8 mouse cellular contexts compared by ENCODE assay signal in genomic region chr5:137510014-137510501, GRCm38 (mm10). TPM values are rescaled to one million over a fixed set of nuclear protein-coding genes. Genes with fewer than 3 reads are reported as not detected.
DNase-seq lines count a peak whose midpoint lies in the region; ATAC-seq and TF ChIP-seq lines count a peak whose summit lies in the region.

No protein-coding gene starts in this region.

- H3K36me3 ChIP-seq in heart, embryonic 12.5 days, result peaks cover 6% of the 10 kb centered on the region
- peaks cover 7% of the 10 kb centered on the region; the same call in 1 of the 2 replicates for H3K36me3 ChIP-seq in kidney, embryonic 15.5 days
- no peaks in the 10 kb centered on the region; the same call in 1 of the 2 replicates for H3K36me3 ChIP-seq in liver, embryonic 13.5 days
- no peaks in the 10 kb centered on the region for H3K36me3 ChIP-seq in splenic B cell, adult 2 months (ENCODE audit: control insufficient read depth, insufficient read depth, low read length, poor library complexity, severe bottlenecking)

- peak overlapping the region; percentile 46 for H3K4me3 ChIP-seq in embryonic fibroblast, embryonic 13.5 days (ENCODE audit: insufficient read depth, low read length)
- H3K4me3 ChIP-seq in heart, embryonic 12.5 days, result peak overlapping the region; percentile 83
- peak overlapping the region; percentile 85 for H3K4me3 ChIP-seq in kidney, embryonic 15.5 days (replicated peaks)
- peak overlapping the region; percentile 94 for H3K4me3 ChIP-seq in liver, embryonic 13.5 days (replicated peaks)

- DNase-seq in A20 (ENCODE audit: low read depth, low spot score), result peak; percentile 83
- DNase-seq in adrenal gland, postnatal 25 days, result peak; percentile 81
- peak; percentile 56 for DNase-seq in liver, embryonic 13.5 days
- peak; percentile 82 for DNase-seq in naive thymus-derived CD4-positive, alpha-beta T cell, adult 2 months (ENCODE audit: low read depth)
- peak; percentile 78 for DNase-seq in splenic B cell, adult 2 months (ENCODE audit: low read depth, low spot score)

- no peaks in the 10 kb centered on the region for H3K27me3 ChIP-seq in heart, embryonic 12.5 days (replicated peaks)
- no peaks in the 10 kb centered on the region for H3K27me3 ChIP-seq in kidney, embryonic 15.5 days
- H3K27me3 ChIP-seq in liver, embryonic 13.5 days, result no peaks in the 10 kb centered on the region
- no peaks in the 10 kb centered on the region for H3K27me3 ChIP-seq in splenic B cell, adult 2 months (ENCODE audit: control insufficient read depth, insufficient read depth, low read length, poor library complexity, severe bottlenecking)

- TF ChIP-seq CTCF in embryonic fibroblast, embryonic 13.5 days (IDR thresholded peaks at IDR 0.05; ENCODE audit: borderline replicate concordance, insufficient read depth, low read length), result no peak

- H3K27ac ChIP-seq in embryonic fibroblast, embryonic 13.5 days (ENCODE audit: insufficient read depth, low read length), result no peak overlapping the region
- H3K27ac ChIP-seq in heart, embryonic 12.5 days (ENCODE audit: poor library complexity, severe bottlenecking), result peak overlapping the region; percentile 76
- peak overlapping the region; percentile 84 for H3K27ac ChIP-seq in kidney, embryonic 15.5 days
- peak overlapping the region; percentile 83 for H3K27ac ChIP-seq in liver, embryonic 13.5 days

- ATAC-seq in heart, embryonic 12.5 days (ENCODE audit: insufficient number of reproducible peaks, low FRiP score), result peak; percentile 86
- peak; percentile 60 for ATAC-seq in kidney, embryonic 15.5 days (replicated peaks; ENCODE audit: low FRiP score)
- peak; percentile 71 for ATAC-seq in liver, embryonic 13.5 days (ENCODE audit: low read depth)

- H3K4me1 ChIP-seq in embryonic fibroblast, embryonic 13.5 days (ENCODE audit: control insufficient read depth, insufficient read depth, low read length), result peaks cover 4% of the 10 kb centered on the region; the same call in 1 of the 2 replicates
- peaks cover 38% of the 10 kb centered on the region for H3K4me1 ChIP-seq in heart, embryonic 12.5 days (replicated peaks)
- peaks cover 44% of the 10 kb centered on the region for H3K4me1 ChIP-seq in kidney, embryonic 15.5 days
- peaks cover 47% of the 10 kb centered on the region for H3K4me1 ChIP-seq in liver, embryonic 13.5 days (replicated peaks)

- H3K9me3 ChIP-seq in heart, embryonic 12.5 days (replicated peaks), result no peaks in the 10 kb centered on the region
- no peaks in the 10 kb centered on the region for H3K9me3 ChIP-seq in kidney, embryonic 15.5 days (replicated peaks)
- no peaks in the 10 kb centered on the region for H3K9me3 ChIP-seq in liver, embryonic 13.5 days (replicated peaks)

- TF ChIP-seq POLR2A in embryonic fibroblast, embryonic 13.5 days (IDR thresholded peaks at IDR 0.05; ENCODE audit: low read depth, low read length), result peak; percentile 40; the same call in 1 of the 2 replicates

- H3K9ac ChIP-seq in heart, embryonic 12.5 days, result peak overlapping the region; percentile 99
- H3K9ac ChIP-seq in kidney, embryonic 15.5 days, result peak overlapping the region; percentile 95
- H3K9ac ChIP-seq in liver, embryonic 13.5 days, result peak overlapping the region; percentile 97

- H3K4me2 ChIP-seq in heart, embryonic 12.5 days, result peak overlapping the region; percentile 89
- H3K4me2 ChIP-seq in kidney, embryonic 15.5 days, result peak overlapping the region; percentile 80
- peak overlapping the region; percentile 94 for H3K4me2 ChIP-seq in liver, embryonic 13.5 days

- 2% methylated on average over 25 of the region's 52 CpGs for WGBS in heart, embryonic 12.5 days
- WGBS in kidney, embryonic 15.5 days, result 3% methylated on average over 33 of the region's 52 CpGs
- whole genome bisulfite sequencing in liver, embryonic 13.5 days (ENCODE audit: insufficient replicate concordance), result 1% methylated on average over 44 of the region's 52 CpGs

RNA-seq across cellular contexts. Expression of gene Pop7, which starts 7.7 kb away (rescaled TPM):
- total RNA-seq in adrenal gland, postnatal 25 days (2021), result 29.9 and 31.7 TPM in 2 replicates
- polyA plus RNA-seq in embryonic fibroblast, embryonic 13.5 days (2011; ENCODE audit: insufficient read length, low read depth, missing spikeins), result 14.6 and 16.8 TPM in 2 replicates
- polyA plus RNA-seq in heart, embryonic 12.5 days (2016; fragmentation: Nextera tagmentation; extraction: Ambion mirVana), result 44.0 and 44.1 TPM in 2 replicates
- polyA plus RNA-seq in kidney, embryonic 15.5 days (2015; fragmentation: Nextera tagmentation; extraction: Ambion mirVana), result 55.9 and 57.7 TPM in 2 replicates
- 45.7 and 46.1 TPM in 2 replicates for polyA plus RNA-seq in liver, embryonic 13.5 days (2015; fragmentation: Nextera tagmentation; extraction: Ambion mirVana)

RNA-seq across cellular contexts. Expression of gene Gigyf1, which starts 8.3 kb away (rescaled TPM):
- 34.7 and 52.3 TPM in 2 replicates for total RNA-seq in adrenal gland, postnatal 25 days (2021)
- 12.1 and 17.7 TPM in 2 replicates for polyA plus RNA-seq in embryonic fibroblast, embryonic 13.5 days (2011; ENCODE audit: insufficient read length, low read depth, missing spikeins)
- 9.9 and 10.1 TPM in 2 replicates for polyA plus RNA-seq in heart, embryonic 12.5 days (2016; fragmentation: Nextera tagmentation; extraction: Ambion mirVana)
- polyA plus RNA-seq in kidney, embryonic 15.5 days (2015; fragmentation: Nextera tagmentation; extraction: Ambion mirVana), result 13.2 and 14.7 TPM in 2 replicates
- 3.3 and 3.7 TPM in 2 replicates for polyA plus RNA-seq in liver, embryonic 13.5 days (2015; fragmentation: Nextera tagmentation; extraction: Ambion mirVana)

RNA-seq across cellular contexts. Expression of gene Epo, which starts 23.0 kb away (rescaled TPM):
- not detected in 2 replicates for total RNA-seq in adrenal gland, postnatal 25 days (2021)
- polyA plus RNA-seq in embryonic fibroblast, embryonic 13.5 days (2011; ENCODE audit: insufficient read length, low read depth, missing spikeins), result not detected in 2 replicates
- not detected in 2 replicates for polyA plus RNA-seq in heart, embryonic 12.5 days (2016; fragmentation: Nextera tagmentation; extraction: Ambion mirVana)
- polyA plus RNA-seq in kidney, embryonic 15.5 days (2015; fragmentation: Nextera tagmentation; extraction: Ambion mirVana), result 0.45 TPM in 1 of 2 replicates, not detected in the other
- polyA plus RNA-seq in liver, embryonic 13.5 days (2015; fragmentation: Nextera tagmentation; extraction: Ambion mirVana), result 0.96 and 1.2 TPM in 2 replicates

RNA-seq across cellular contexts. Expression of gene Gnb2, which starts 23.3 kb away (rescaled TPM):
- 580 and 681 TPM in 2 replicates for total RNA-seq in adrenal gland, postnatal 25 days (2021)
- 358 and 390 TPM in 2 replicates for polyA plus RNA-seq in embryonic fibroblast, embryonic 13.5 days (2011; ENCODE audit: insufficient read length, low read depth, missing spikeins)
- polyA plus RNA-seq in heart, embryonic 12.5 days (2016; fragmentation: Nextera tagmentation; extraction: Ambion mirVana), result 277 and 287 TPM in 2 replicates
- polyA plus RNA-seq in kidney, embryonic 15.5 days (2015; fragmentation: Nextera tagmentation; extraction: Ambion mirVana), result 337 and 348 TPM in 2 replicates
- 139 and 159 TPM in 2 replicates for polyA plus RNA-seq in liver, embryonic 13.5 days (2015; fragmentation: Nextera tagmentation; extraction: Ambion mirVana)

RNA-seq across cellular contexts. Expression of gene Zan, which starts 33.2 kb away (rescaled TPM):
- total RNA-seq in adrenal gland, postnatal 25 days (2021), result not detected in 2 replicates
- polyA plus RNA-seq in embryonic fibroblast, embryonic 13.5 days (2011; ENCODE audit: insufficient read length, low read depth, missing spikeins), result 0.19 and 0.37 TPM in 2 replicates
- polyA plus RNA-seq in heart, embryonic 12.5 days (2016; fragmentation: Nextera tagmentation; extraction: Ambion mirVana), result 0.04 TPM in 2 replicates
- polyA plus RNA-seq in kidney, embryonic 15.5 days (2015; fragmentation: Nextera tagmentation; extraction: Ambion mirVana), result 0.06 and 0.09 TPM in 2 replicates
- 0.12 and 0.16 TPM in 2 replicates for polyA plus RNA-seq in liver, embryonic 13.5 days (2015; fragmentation: Nextera tagmentation; extraction: Ambion mirVana)
